Mouse (Mus musculus) embryonic facial prominence, embryonic 11.5 days (tissue): Measurements from ENCODE around the gene Eef1akmt4. TPM values are rescaled to one million over a fixed set of nuclear protein-coding genes. Genes with fewer than 3 reads are reported as not detected.
"Not testable (repeated sequence)": the region's sequence is repeated elsewhere in the genome, so short reads cannot be mapped to it uniquely, and the experiment has no call there.

Experiments used
- ATAC-seq: fragments of 200-750 bp; cut with Nextera tagmentation; replicated peaks from 2 replicates; pipeline ENCODE4 v1.8.0; 2017; ENCODE audit warnings: low read depth; ENCODE audit not compliant: insufficient number of reproducible peaks, low FRiP score, low TSS enrichment
- DNase-seq: peaks from one replicate; pipeline ENCODE4 v3.0.0-alpha.2; 2015; ENCODE audit warnings: low spot score
- H3K27ac ChIP-seq: fragments of 300-500 bp; sonication (generic); replicated peaks from 2 replicates; pipeline ENCODE4 v1.5.1; 2014; ENCODE audit warnings: mild to moderate bottlenecking, low read depth, low read length, control low read depth
- H3K27me3 ChIP-seq: fragments of 300-500 bp; sonication (generic); 2 replicates; pipeline ENCODE4 v1.6.1; 2014; ENCODE audit warnings: mild to moderate bottlenecking, low read length, moderate library complexity, mixed read lengths; ENCODE audit not compliant: control insufficient read depth, insufficient read depth
- H3K36me3 ChIP-seq: fragments of 300-500 bp; sonication (generic); replicated peaks from 2 replicates; pipeline ENCODE4 v1.6.1; 2014; ENCODE audit warnings: low read depth, mild to moderate bottlenecking, low read length, moderate library complexity, mixed read lengths; ENCODE audit not compliant: control insufficient read depth, insufficient read depth
- H3K4me1 ChIP-seq: fragments of 300-500 bp; sonication (generic); 2 replicates; pipeline ENCODE4 v1.6.1; 2014; ENCODE audit warnings: low read length, mixed read lengths; ENCODE audit not compliant: control insufficient read depth, insufficient read depth
- H3K4me2 ChIP-seq: fragments of 300-500 bp; sonication (generic); 2 replicates; pipeline ENCODE4 v1.6.1; 2014; ENCODE audit warnings: low read depth, mild to moderate bottlenecking, control low read depth, low read length, moderate library complexity
- H3K4me3 ChIP-seq: fragments of 300-500 bp; sonication (generic); 2 replicates; pipeline ENCODE4 v1.5.1; 2014; ENCODE audit warnings: low read depth, low read length, control low read depth
- H3K9ac ChIP-seq: fragments of 300-500 bp; sonication (generic); replicated peaks from 2 replicates; pipeline ENCODE4 v1.6.1; 2014; ENCODE audit warnings: mild to moderate bottlenecking, control low read depth, low read length
- H3K9me3 ChIP-seq: fragments of 300-500 bp; sonication (generic); replicated peaks from 2 replicates; pipeline ENCODE4 v1.6.1; 2016; ENCODE audit warnings: mild to moderate bottlenecking, low read length, inconsistent platforms, mixed read lengths; ENCODE audit not compliant: control insufficient read depth
- WGBS: fragments of 180-500 bp; shearing (Covaris S2); extraction: QIAGEN DNeasy Blood & Tissue Kit; methylation state at CpG from one replicate; pipeline ENCODE4 v1.1.7; 2014; 5-methylcytosine and 5-hydroxymethylcytosine counted together
- polyA plus RNA-seq: library from polyadenylated mRNA; unstranded; fragments of >200 nt; fragmentation: Nextera tagmentation; extraction: Ambion mirVana; gene quantifications from 2 replicates; pipeline ENCODE4 v1.2.1, GENCODE M21; 2014

The Eef1akmt4 gene
- polyA plus RNA-seq, 1 experiment from 2014 or later: 32.5 TPM

GRCm38 (mm10) chr16:20638367-20638766 lies 27.0 kb downstream of the Eef1akmt4 start:
- ATAC-seq (no peak), DNase-seq (no peak)
- Histone ChIP-seq H3K9ac (no peak overlapping the region), H3K4me2 (no peak overlapping the region), H3K9me3 (no peaks in the 10 kb centered on the region), H3K36me3 (no peaks in the 10 kb centered on the region), H3K27me3 (no peaks in the 10 kb centered on the region), H3K4me3 (no peak overlapping the region), H3K4me1 (no peaks in the 10 kb centered on the region), H3K27ac (no peak overlapping the region)
- WGBS: 87% methylated on average over 8 of the region's 8 CpGs

- Histone ChIP-seq H3K9ac (no peak overlapping the region), H3K9me3 (no peaks in the 10 kb centered on the region), H3K4me1 (no peaks in the 10 kb centered on the region), H3K27ac (no peak overlapping the region), H3K27me3 (no peaks in the 10 kb centered on the region), H3K36me3 (no peaks in the 10 kb centered on the region), H3K4me3 (no peak overlapping the region), H3K4me2 (no peak overlapping the region)
- DNase-seq (peak; percentile 80), ATAC-seq (no peak; the same call in 1 of the 2 replicates)
- 3% methylated on average over 8 of the region's 8 CpGs for WGBS
These were observed 30.8 kb downstream of the Eef1akmt4 start for GRCm38 (mm10) chr16:20642161-20642560.

- ATAC-seq: no peak
These were observed 32.5 kb downstream of the Eef1akmt4 start for GRCm38 (mm10) chr16:20643911-20644310.

GRCm38 (mm10) chr16:20651076-20651946 lies 39.9 kb downstream of the Eef1akmt4 start, which contains the start of gene Psmd2:
TSS of gene Psmd2 (plus strand) at chr16:20651652.
- peak within 1 kb of the TSS; percentile 84 for H3K9ac ChIP-seq
- H3K9me3 ChIP-seq: no peaks in the 10 kb centered on the region
- peak within 1 kb of the TSS; percentile 38; the same call in 1 of the 2 replicates for H3K27ac ChIP-seq
- H3K4me3 ChIP-seq: peak within 1 kb of the TSS; percentile 94
- DNase-seq (peak; percentile 96), ATAC-seq (peak; percentile 96)
- no peaks in the 10 kb centered on the region for H3K27me3 ChIP-seq
- WGBS: 2% methylated on average over 46 of the region's 46 CpGs
- H3K4me2 ChIP-seq: peak within 1 kb of the TSS; percentile 76
- H3K36me3 ChIP-seq: peaks cover 2% of the 10 kb centered on the region; the same call in 1 of the 2 replicates
- H3K4me1 ChIP-seq: no peaks in the 10 kb centered on the region; the same call in 1 of the 2 replicates

More at GRCm38 (mm10) chr16:20643911-20644310, 32.5 kb downstream of the Eef1akmt4 start:
- WGBS: 84% methylated on average over 7 of the region's 7 CpGs
- no peaks in the 10 kb centered on the region for H3K36me3 ChIP-seq
- no peaks in the 10 kb centered on the region for H3K27me3 ChIP-seq
- no peak overlapping the region for H3K9ac ChIP-seq
- DNase-seq: no peak
- no peaks in the 10 kb centered on the region for H3K9me3 ChIP-seq
- no peak overlapping the region for H3K4me3 ChIP-seq
- H3K4me2 ChIP-seq: no peak overlapping the region
- no peaks in the 10 kb centered on the region for H3K4me1 ChIP-seq
- no peak overlapping the region for H3K27ac ChIP-seq

- Histone ChIP-seq H3K4me3 (peak overlapping the region; percentile 94), H3K27ac (no peak overlapping the region)
- no peak for DNase-seq
These were observed 40.5 kb downstream of the Eef1akmt4 start for GRCm38 (mm10) chr16:20651947-20652310.

GRCm38 (mm10) chr16:20653315-20653714 lies 41.9 kb downstream of the Eef1akmt4 start:
- no peak overlapping the region for H3K4me2 ChIP-seq
- no peak overlapping the region for H3K27ac ChIP-seq
- ATAC-seq (no peak), DNase-seq (no peak)
- H3K4me3 ChIP-seq: no peak overlapping the region
- H3K27me3 ChIP-seq: no peaks in the 10 kb centered on the region
- H3K36me3 ChIP-seq: peaks cover 2% of the 10 kb centered on the region
- 59% methylated on average over 2 of the region's 2 CpGs for WGBS
- H3K9ac ChIP-seq: no peak overlapping the region
- H3K9me3 ChIP-seq: no peaks in the 10 kb centered on the region
- no peaks in the 10 kb centered on the region; the same call in 1 of the 2 replicates for H3K4me1 ChIP-seq

More at GRCm38 (mm10) chr16:20651947-20652310, 40.5 kb downstream of the Eef1akmt4 start:
- peaks cover 2% of the 10 kb centered on the region for H3K36me3 ChIP-seq
- H3K27me3 ChIP-seq: no peaks in the 10 kb centered on the region
- H3K4me2 ChIP-seq: peak overlapping the region; percentile 76
- WGBS: 12% methylated on average over 12 of the region's 12 CpGs
- H3K9ac ChIP-seq: peak overlapping the region; percentile 84
- ATAC-seq: no peak; the same call in 1 of the 2 replicates
- H3K4me1 ChIP-seq: no peaks in the 10 kb centered on the region; the same call in 1 of the 2 replicates
- no peaks in the 10 kb centered on the region for H3K9me3 ChIP-seq

GRCm38 (mm10) chr16:20657661-20658060 lies 46.3 kb downstream of the Eef1akmt4 start:
- ATAC-seq (no peak), DNase-seq (no peak)
- no peaks in the 10 kb centered on the region for H3K27me3 ChIP-seq
- H3K9ac ChIP-seq: no peak overlapping the region
- 94% methylated on average over 4 of the region's 4 CpGs for WGBS
- no peak overlapping the region for H3K27ac ChIP-seq
- H3K4me3 ChIP-seq: no peak overlapping the region
- no peaks in the 10 kb centered on the region for H3K9me3 ChIP-seq
- no peaks in the 10 kb centered on the region; the same call in 1 of the 2 replicates for H3K4me1 ChIP-seq
- H3K4me2 ChIP-seq: no peak overlapping the region
- H3K36me3 ChIP-seq: peaks cover 11% of the 10 kb centered on the region

GRCm38 (mm10) chr16:20668013-20668412 lies 56.6 kb downstream of the Eef1akmt4 start, which contains the start of gene Eif4g1:
TSS of gene Eif4g1 (plus strand) at chr16:20668313.
- H3K36me3 ChIP-seq, ATAC-seq, H3K27ac ChIP-seq, H3K4me3 ChIP-seq, H3K4me2 ChIP-seq, H3K4me1 ChIP-seq, H3K9ac ChIP-seq, DNase-seq, H3K9me3 ChIP-seq, H3K27me3 ChIP-seq: not testable (repeated sequence)
- 100% methylated on average over 5 of the region's 6 CpGs for WGBS
